In genomic region chr15:78836086-78836621, GRCm38 (mm10) we compare ENCODE assay signal across 8 mouse cellular contexts. TPM values are rescaled to one million over a fixed set of nuclear protein-coding genes. Genes with fewer than 3 reads are reported as not detected.
A peak's percentile ranks its signal among the peaks of the same experiment; 100 is the strongest.
DNase-seq lines count a peak whose midpoint lies in the region; ATAC-seq lines count a peak whose summit lies in the region.

No protein-coding gene starts in this region.

- intact Hi-C loops in heart, postnatal 36 days (cut with DNase I) = no loop called here

- H3K9me3 ChIP-seq in embryonic facial prominence, embryonic 15.5 days (replicated peaks) = no peaks in the 10 kb centered on the region
- H3K9me3 ChIP-seq in limb, embryonic 10.5 days (replicated peaks) = no peaks in the 10 kb centered on the region
- no peaks in the 10 kb centered on the region for H3K9me3 ChIP-seq in midbrain, embryonic 14.5 days (ENCODE audit: control insufficient read depth, low read length)

- no peaks in the 10 kb centered on the region for H3K36me3 ChIP-seq in embryonic facial prominence, embryonic 15.5 days
- no peaks in the 10 kb centered on the region for H3K36me3 ChIP-seq in limb, embryonic 10.5 days
- H3K36me3 ChIP-seq in midbrain, embryonic 14.5 days (ENCODE audit: control insufficient read depth, insufficient read depth, low read length) = no peaks in the 10 kb centered on the region

- 34% methylated on average over 8 of the region's 8 CpGs for WGBS in embryonic facial prominence, embryonic 15.5 days
- WGBS in limb, embryonic 10.5 days = 25% methylated on average over 8 of the region's 8 CpGs
- WGBS in midbrain, embryonic 14.5 days = 39% methylated on average over 8 of the region's 8 CpGs

- no peak overlapping the region for H3K4me3 ChIP-seq in embryonic facial prominence, embryonic 15.5 days (replicated peaks)
- H3K4me3 ChIP-seq in limb, embryonic 10.5 days = peak overlapping the region; percentile 16; the same call in 1 of the 2 replicates
- no peak overlapping the region for H3K4me3 ChIP-seq in midbrain, embryonic 14.5 days (replicated peaks; ENCODE audit: low read depth, low read length)

- peak overlapping the region; percentile 85 for H3K27ac ChIP-seq in embryonic facial prominence, embryonic 15.5 days (replicated peaks)
- peak overlapping the region; percentile 90 for H3K27ac ChIP-seq in limb, embryonic 10.5 days
- peak overlapping the region; percentile 43 for H3K27ac ChIP-seq in midbrain, embryonic 14.5 days (replicated peaks; ENCODE audit: low read depth, low read length)

- peak; percentile 82 for DNase-seq in adrenal gland, adult 2 months
- DNase-seq in heart, postnatal 36 days = peak; percentile 75 to 77
- no peak for DNase-seq in limb, embryonic 10.5 days (ENCODE audit: low spot score)
- DNase-seq in midbrain, embryonic 14.5 days = no peak
- no peak for DNase-seq in urinary bladder, postnatal 25 days (ENCODE audit: low spot score)
- no peak for DNase-seq in left cerebral cortex, adult 18-20 months (ENCODE audit: low spot score in 2 of 2)

- H3K4me2 ChIP-seq in embryonic facial prominence, embryonic 15.5 days (replicated peaks) = no peak overlapping the region
- no peak overlapping the region for H3K4me2 ChIP-seq in midbrain, embryonic 14.5 days (ENCODE audit: low read length)

- no peaks in the 10 kb centered on the region for H3K27me3 ChIP-seq in embryonic facial prominence, embryonic 15.5 days
- H3K27me3 ChIP-seq in limb, embryonic 10.5 days (ENCODE audit: low read depth, poor library complexity, severe bottlenecking) = no peaks in the 10 kb centered on the region
- peaks cover 4% of the 10 kb centered on the region; the same call in 1 of the 2 replicates for H3K27me3 ChIP-seq in midbrain, embryonic 14.5 days (ENCODE audit: control insufficient read depth, insufficient read depth, low read length)

- H3K4me1 ChIP-seq in embryonic facial prominence, embryonic 15.5 days = peaks cover 79% of the 10 kb centered on the region
- peaks cover 81% of the 10 kb centered on the region for H3K4me1 ChIP-seq in limb, embryonic 10.5 days
- peaks cover 36% of the 10 kb centered on the region for H3K4me1 ChIP-seq in midbrain, embryonic 14.5 days (ENCODE audit: control insufficient read depth, insufficient read depth, low read length)

- no peak for ATAC-seq in embryonic facial prominence, embryonic 15.5 days (ENCODE audit: insufficient number of reproducible peaks, low FRiP score, low TSS enrichment, low read depth)
- no peak for ATAC-seq in midbrain, embryonic 14.5 days (ENCODE audit: low FRiP score, low TSS enrichment)
- no peak for ATAC-seq in frontal cortex, adult (ENCODE audit: low TSS enrichment)

- no peak overlapping the region for H3K9ac ChIP-seq in embryonic facial prominence, embryonic 15.5 days
- H3K9ac ChIP-seq in midbrain, embryonic 14.5 days (replicated peaks; ENCODE audit: low read length) = no peak overlapping the region

RNA-seq across cellular contexts. Expression of gene Cdc42ep1, which starts 6.3 kb away (rescaled TPM):
- total RNA-seq in adrenal gland, adult 2 months (2021) = 10 to 100 TPM; 36.9 to 57.2 TPM
- polyA plus RNA-seq in adrenal gland, adult 2 months (2012; rRNA removed) = 100 and 122 TPM in 2 replicates
- polyA plus RNA-seq in embryonic facial prominence, embryonic 15.5 days (2015; fragmentation: Nextera tagmentation; extraction: Ambion mirVana) = 41.5 and 43.8 TPM in 2 replicates
- 10 to 100 TPM; 37.6 to 47.6 TPM for total RNA-seq in heart, postnatal 36 days (2021)
- 18.8 and 22.0 TPM in 2 replicates for polyA plus RNA-seq in limb, embryonic 10.5 days (2016; fragmentation: Nextera tagmentation; extraction: Ambion mirVana)
- polyA plus RNA-seq in midbrain, embryonic 14.5 days (2014; fragmentation: Nextera tagmentation; extraction: Ambion mirVana) = 7.8 and 8.8 TPM in 2 replicates
- total RNA-seq in left cerebral cortex, adult 18-20 months (2021) = 10 to 100 TPM; 15.3 to 16.3 TPM

RNA-seq across cellular contexts. Expression of gene Lgals2, which starts 19.2 kb away (rescaled TPM):
- total RNA-seq in adrenal gland, adult 2 months (2021) = 1 to 10 TPM in 1 of 2 experiments, under 1 TPM in 1; 0.52 to 1.8 TPM
- 0.73 and 0.74 TPM in 2 replicates for polyA plus RNA-seq in adrenal gland, adult 2 months (2012; rRNA removed)
- 1.0 TPM in 2 replicates for polyA plus RNA-seq in embryonic facial prominence, embryonic 15.5 days (2015; fragmentation: Nextera tagmentation; extraction: Ambion mirVana)
- under 1 TPM in 1 of 2 experiments, not detected in 1; 0.56 TPM for total RNA-seq in heart, postnatal 36 days (2021)
- polyA plus RNA-seq in limb, embryonic 10.5 days (2016; fragmentation: Nextera tagmentation; extraction: Ambion mirVana) = not detected in 2 replicates
- not detected in 2 replicates for polyA plus RNA-seq in midbrain, embryonic 14.5 days (2014; fragmentation: Nextera tagmentation; extraction: Ambion mirVana)
- not detected for total RNA-seq in left cerebral cortex, adult 18-20 months (2021)

RNA-seq across cellular contexts. Expression of gene Card10, which starts 33.3 kb away (rescaled TPM):
- total RNA-seq in adrenal gland, adult 2 months (2021) = 10 to 100 TPM in 1 of 2 experiments, 1 to 10 TPM in 1; 4.9 to 10.9 TPM
- polyA plus RNA-seq in adrenal gland, adult 2 months (2012; rRNA removed) = 18.1 and 26.5 TPM in 2 replicates
- polyA plus RNA-seq in embryonic facial prominence, embryonic 15.5 days (2015; fragmentation: Nextera tagmentation; extraction: Ambion mirVana) = 4.3 TPM in 2 replicates
- 10 to 100 TPM; 15.4 to 19.0 TPM for total RNA-seq in heart, postnatal 36 days (2021)
- polyA plus RNA-seq in limb, embryonic 10.5 days (2016; fragmentation: Nextera tagmentation; extraction: Ambion mirVana) = 4.7 and 5.3 TPM in 2 replicates
- 1.3 and 1.6 TPM in 2 replicates for polyA plus RNA-seq in midbrain, embryonic 14.5 days (2014; fragmentation: Nextera tagmentation; extraction: Ambion mirVana)
- total RNA-seq in left cerebral cortex, adult 18-20 months (2021) = 1 to 10 TPM; 4.8 to 4.9 TPM

RNA-seq across cellular contexts. Expression of gene Gga1, which starts 40.8 kb away (rescaled TPM):
- 10 to 100 TPM; 51.9 to 56.2 TPM for total RNA-seq in adrenal gland, adult 2 months (2021)
- 138 and 147 TPM in 2 replicates for polyA plus RNA-seq in adrenal gland, adult 2 months (2012; rRNA removed)
- 56.0 and 62.0 TPM in 2 replicates for polyA plus RNA-seq in embryonic facial prominence, embryonic 15.5 days (2015; fragmentation: Nextera tagmentation; extraction: Ambion mirVana)
- total RNA-seq in heart, postnatal 36 days (2021) = 10 to 100 TPM; 40.3 to 43.2 TPM
- 49.9 and 56.5 TPM in 2 replicates for polyA plus RNA-seq in limb, embryonic 10.5 days (2016; fragmentation: Nextera tagmentation; extraction: Ambion mirVana)
- polyA plus RNA-seq in midbrain, embryonic 14.5 days (2014; fragmentation: Nextera tagmentation; extraction: Ambion mirVana) = 37.3 and 42.0 TPM in 2 replicates
- 10 to 100 TPM; 64.6 to 67.2 TPM for total RNA-seq in left cerebral cortex, adult 18-20 months (2021)

Comparison
In these comparisons a context has a peak if more than half of its experiments do, and no peak if none do; other contexts are left out.
1. DNase-seq: peak in adrenal gland, adult 2 months (single experiment) and heart, postnatal 36 days (2 of 2); none in limb, embryonic 10.5 days (single experiment), midbrain, embryonic 14.5 days (single experiment), urinary bladder, postnatal 25 days (single experiment) and left cerebral cortex, adult 18-20 months (0 of 2).
2. Peak in every context shown above with its lines, with median percentiles within 50 percentile points of each other: H3K27ac ChIP-seq.